Mouse (Mus musculus) kidney, embryonic 16.5 days (tissue): Measurements from ENCODE around the gene Cldn10. TPM values are rescaled to one million over a fixed set of nuclear protein-coding genes. Genes with fewer than 3 reads are reported as not detected.

ENCODE experiments used
- ATAC-seq: fragments of 200-750 bp; cut with Nextera tagmentation; 2 replicates; pipeline ENCODE4 v1.8.0; 2017; ENCODE audit warnings: moderate TSS enrichment; ENCODE audit not compliant: low FRiP score, low TSS enrichment
- H3K27ac ChIP-seq: fragments of 300-500 bp; sonication (generic); 2 replicates; pipeline ENCODE4 v1.5.1; 2014; ENCODE audit warnings: low read length
- H3K27me3 ChIP-seq: fragments of 300-500 bp; sonication (generic); 2 replicates; pipeline ENCODE4 v1.6.1; 2014; ENCODE audit warnings: low read length, control low read depth, mixed read lengths; ENCODE audit not compliant: insufficient read depth
- H3K36me3 ChIP-seq: fragments of 300-500 bp; sonication (generic); 2 replicates; pipeline ENCODE4 v1.6.1; 2014; ENCODE audit warnings: low read length, control low read depth, mixed read lengths; ENCODE audit not compliant: insufficient read depth
- H3K4me1 ChIP-seq: fragments of 300-500 bp; sonication (generic); 2 replicates; pipeline ENCODE4 v1.6.1; 2014; ENCODE audit warnings: low read length, control low read depth, mixed read lengths; ENCODE audit not compliant: insufficient read depth
- H3K4me2 ChIP-seq: fragments of 300-500 bp; sonication (generic); replicated peaks from 2 replicates; pipeline ENCODE4 v1.6.1; 2014; ENCODE audit warnings: low read depth, low read length
- H3K4me3 ChIP-seq: fragments of 300-500 bp; sonication (generic); 2 replicates; pipeline ENCODE4 v1.5.1; 2014; ENCODE audit warnings: mild to moderate bottlenecking, low read length
- H3K9ac ChIP-seq: fragments of 300-500 bp; sonication (generic); replicated peaks from 2 replicates; pipeline ENCODE4 v1.6.1; 2014; ENCODE audit warnings: low read length
- H3K9me3 ChIP-seq: fragments of 300-500 bp; sonication (generic); 2 replicates; pipeline ENCODE4 v1.6.1; 2016; ENCODE audit warnings: low read length, control low read depth
- WGBS: fragments of 180-500 bp; shearing (Covaris S2); extraction: QIAGEN DNeasy Blood & Tissue Kit; methylation state at CpG from one replicate; pipeline ENCODE4 v1.1.7; 2014; 5-methylcytosine and 5-hydroxymethylcytosine counted together
- polyA plus RNA-seq: library from polyadenylated mRNA; unstranded; fragments of >200 nt; fragmentation: Nextera tagmentation; extraction: Ambion mirVana; gene quantifications from 2 replicates; pipeline ENCODE4 v1.2.1, GENCODE M21; 2015

The Cldn10 gene
- polyA plus RNA-seq, 1 experiment from 2014 or later = 49.3 TPM

DNA sequence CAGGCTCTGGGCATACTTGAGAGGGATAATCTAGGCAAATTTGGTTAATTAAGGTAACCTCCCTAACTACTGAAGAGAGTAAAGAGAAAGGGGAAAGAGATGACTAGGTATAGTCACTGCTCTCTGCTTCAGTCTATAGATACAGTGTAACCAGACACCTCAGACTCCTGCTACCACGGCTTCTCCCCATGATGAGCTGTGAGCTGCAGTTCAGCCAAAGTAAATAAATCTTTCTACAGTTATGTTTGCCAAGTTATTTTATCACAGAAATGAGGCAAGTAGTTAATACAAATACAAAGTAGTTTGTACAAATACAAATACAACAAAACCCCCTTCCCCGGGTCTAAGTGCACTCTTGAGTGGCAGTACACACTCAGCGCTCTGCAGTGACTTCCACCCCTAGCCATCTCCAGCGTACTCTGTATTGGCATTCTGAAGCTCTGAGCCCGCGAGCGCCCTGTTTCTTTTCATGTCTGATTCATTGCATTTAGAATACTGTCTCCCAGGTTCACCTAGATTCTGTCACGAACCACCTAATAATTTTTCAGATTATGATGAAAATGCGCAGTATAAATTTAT is 23.7 kb upstream of the Cldn10 start:
- no peak for ATAC-seq
- no peak overlapping the region for H3K9ac ChIP-seq
- WGBS = 65% methylated on average over 9 of the region's 9 CpGs
- H3K4me3 ChIP-seq = no peak overlapping the region
- H3K4me2 ChIP-seq = no peak overlapping the region
- no peaks in the 10 kb centered on the region for H3K27me3 ChIP-seq
- no peaks in the 10 kb centered on the region for H3K9me3 ChIP-seq
- H3K4me1 ChIP-seq = no peaks in the 10 kb centered on the region
- no peak overlapping the region for H3K27ac ChIP-seq
- H3K36me3 ChIP-seq = no peaks in the 10 kb centered on the region

DNA sequence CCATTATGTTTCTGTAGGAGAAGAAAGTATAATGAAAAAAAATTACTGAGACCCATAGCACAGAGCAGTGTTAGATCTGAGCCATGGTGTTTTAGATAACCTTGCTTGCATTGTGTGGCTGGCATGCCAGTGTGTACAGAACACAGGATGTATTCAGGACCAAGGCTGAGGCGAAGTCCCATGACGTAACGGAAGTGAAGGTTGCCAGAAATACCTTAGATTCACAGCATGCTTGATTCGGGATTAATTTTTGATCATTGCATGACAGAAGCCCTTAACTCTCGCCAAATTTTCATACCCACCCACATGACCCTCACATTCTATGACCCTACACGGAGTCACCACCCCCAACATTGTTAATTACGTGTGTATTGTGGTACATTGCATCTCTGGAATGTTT is 22.4 kb upstream of the Cldn10 start:
- no peak for ATAC-seq
- H3K27ac ChIP-seq = no peak overlapping the region
- H3K9ac ChIP-seq = no peak overlapping the region
- H3K4me1 ChIP-seq = no peaks in the 10 kb centered on the region
- WGBS = 68% methylated on average over 7 of the region's 7 CpGs
- H3K4me2 ChIP-seq = no peak overlapping the region
- no peak overlapping the region for H3K4me3 ChIP-seq
- no peaks in the 10 kb centered on the region for H3K9me3 ChIP-seq
- H3K36me3 ChIP-seq = no peaks in the 10 kb centered on the region
- H3K27me3 ChIP-seq = no peaks in the 10 kb centered on the region

DNA sequence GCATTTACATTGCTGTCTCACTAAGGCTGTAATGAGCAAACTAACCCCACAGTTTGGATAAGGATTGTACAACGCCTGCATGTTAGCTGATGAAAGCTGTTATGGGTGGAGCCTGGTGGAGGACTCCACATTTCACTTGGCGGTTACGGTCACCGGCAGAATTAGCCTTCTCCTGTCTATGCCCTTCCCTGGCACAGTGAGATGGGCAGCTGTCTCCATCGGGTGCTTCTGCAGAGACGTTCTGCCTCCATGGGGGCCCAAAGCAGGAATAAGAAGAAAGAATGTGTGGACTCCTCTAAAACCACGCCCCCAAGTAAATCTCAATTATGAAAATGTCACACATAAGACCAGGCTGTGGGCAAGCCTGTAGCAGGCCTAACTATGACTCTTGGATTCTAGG is 21.8 kb upstream of the Cldn10 start:
- Histone ChIP-seq H3K4me1 (no peaks in the 10 kb centered on the region), H3K9ac (no peak overlapping the region), H3K27me3 (no peaks in the 10 kb centered on the region), H3K36me3 (no peaks in the 10 kb centered on the region), H3K27ac (no peak overlapping the region), H3K9me3 (no peaks in the 10 kb centered on the region), H3K4me2 (no peak overlapping the region), H3K4me3 (no peak overlapping the region)
- ATAC-seq = no peak
- 73% methylated on average over 7 of the region's 7 CpGs for WGBS

DNA sequence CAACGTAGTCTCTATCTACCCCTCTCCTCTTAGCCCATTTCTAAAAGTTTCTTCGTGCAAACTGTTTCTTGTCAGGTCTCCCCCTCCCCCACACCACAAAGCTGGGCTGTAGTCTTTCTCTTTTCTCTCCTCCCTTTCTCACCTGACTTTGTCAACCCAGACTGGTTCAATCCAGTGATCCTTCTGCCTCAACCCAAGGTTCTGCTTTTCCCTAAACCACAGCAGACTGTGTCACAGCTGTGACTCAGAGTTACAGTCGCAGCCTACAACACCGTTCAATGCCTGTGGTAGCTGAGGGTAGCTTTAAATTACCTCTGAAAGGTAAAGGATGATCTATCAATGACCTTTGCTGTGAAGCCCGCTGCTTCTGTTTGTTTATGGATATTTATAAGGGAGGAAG is 21.3 kb upstream of the Cldn10 start:
- no peaks in the 10 kb centered on the region for H3K27me3 ChIP-seq
- 63% methylated on average over 5 of the region's 5 CpGs for WGBS
- no peak overlapping the region for H3K27ac ChIP-seq
- ATAC-seq = no peak
- no peak overlapping the region for H3K4me3 ChIP-seq
- no peak overlapping the region for H3K4me2 ChIP-seq
- H3K9ac ChIP-seq = no peak overlapping the region
- no peaks in the 10 kb centered on the region for H3K36me3 ChIP-seq
- H3K4me1 ChIP-seq = no peaks in the 10 kb centered on the region
- no peaks in the 10 kb centered on the region for H3K9me3 ChIP-seq

DNA sequence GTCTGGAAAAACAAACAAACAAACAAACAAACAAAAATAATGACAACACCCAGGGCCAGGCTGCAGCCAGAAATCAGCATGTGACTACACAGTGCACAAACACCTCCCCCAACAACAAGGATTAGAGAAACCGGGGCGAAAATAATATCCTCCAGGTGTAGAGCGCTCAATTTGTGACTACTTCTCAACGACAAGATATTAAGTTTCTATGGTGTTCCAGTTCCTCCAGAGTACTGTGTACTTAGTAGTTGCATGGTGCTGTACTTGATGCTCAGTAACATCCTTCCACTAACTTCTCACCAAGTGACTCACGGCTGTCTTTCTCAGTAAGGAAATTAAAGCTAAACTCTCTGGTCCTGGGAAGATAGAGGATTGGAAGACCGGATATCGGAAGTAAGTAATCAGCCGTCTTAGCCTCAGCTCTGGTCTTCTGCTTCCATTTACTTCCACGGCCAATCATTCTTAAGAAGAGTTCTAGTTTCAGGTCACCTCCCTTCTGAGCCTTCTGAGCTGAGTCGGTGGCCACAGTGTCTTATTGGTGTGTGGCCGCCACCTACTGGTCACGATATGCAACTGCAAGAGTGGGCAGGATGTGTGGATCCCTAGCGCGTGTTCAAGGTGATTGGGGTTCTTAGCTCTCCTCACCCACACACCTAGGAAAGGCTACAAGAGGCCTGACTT is 19.9 kb upstream of the Cldn10 start:
- Histone ChIP-seq H3K4me3 (no peak overlapping the region), H3K27me3 (no peaks in the 10 kb centered on the region), H3K9ac (no peak overlapping the region), H3K9me3 (0 out of 2 replicates have a peak, but pooled peaks cover 2% of the 10 kb centered on the region), H3K4me2 (peak overlapping the region; percentile 29), H3K36me3 (no peaks in the 10 kb centered on the region), H3K27ac (no peak overlapping the region), H3K4me1 (no peaks in the 10 kb centered on the region)
- ATAC-seq = peak; percentile 93
- WGBS = 33% methylated on average over 14 of the region's 14 CpGs

DNA sequence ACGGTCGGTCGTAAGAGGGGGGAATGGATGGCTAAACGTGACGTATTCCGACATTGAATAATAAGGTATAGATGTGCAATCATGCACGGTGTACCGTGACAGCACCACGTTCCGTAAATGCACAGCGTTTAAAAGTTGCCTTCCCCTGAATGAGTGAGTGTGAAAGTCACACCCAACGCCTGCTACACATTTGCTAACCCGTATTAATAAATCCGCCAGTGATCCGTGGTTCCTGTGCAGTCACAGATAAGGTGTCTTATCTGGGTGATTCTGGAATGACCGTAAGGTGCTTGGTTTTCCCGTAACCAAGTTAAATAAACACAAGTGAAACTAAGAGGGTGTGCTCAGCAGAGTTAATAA is 19.4 kb upstream of the Cldn10 start:
- Histone ChIP-seq H3K4me2 (peak overlapping the region; percentile 29), H3K9me3 (0 out of 2 replicates have a peak, but pooled peaks cover 2% of the 10 kb centered on the region), H3K36me3 (no peaks in the 10 kb centered on the region), H3K27me3 (no peaks in the 10 kb centered on the region), H3K4me3 (no peak overlapping the region), H3K27ac (no peak overlapping the region), H3K4me1 (no peaks in the 10 kb centered on the region), H3K9ac (no peak overlapping the region)
- 44% methylated on average over 17 of the region's 17 CpGs for WGBS
- peak; percentile 58 for ATAC-seq

DNA sequence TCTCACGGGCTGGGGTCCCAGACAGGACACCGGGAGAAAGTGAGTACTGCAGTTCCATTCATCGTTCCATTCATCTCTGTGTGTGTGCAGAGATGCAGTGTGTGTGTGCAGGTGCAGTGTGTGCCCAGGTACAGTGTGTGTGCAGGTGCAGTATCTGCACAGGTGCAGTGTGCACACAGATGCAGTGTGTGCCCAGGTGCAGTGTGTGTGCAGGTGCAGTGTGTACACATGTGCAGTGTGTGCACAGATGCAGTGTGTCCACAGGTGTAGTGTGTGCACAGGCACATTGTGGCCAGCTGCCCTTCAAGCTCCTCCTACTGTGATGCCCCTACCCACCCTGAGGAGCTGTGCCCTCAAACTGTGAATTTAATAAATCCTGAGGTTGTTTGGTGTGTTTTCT is 14.0 kb upstream of the Cldn10 start:
- WGBS = 89% methylated on average over 3 of the region's 3 CpGs
- ATAC-seq = no peak
- Histone ChIP-seq H3K27me3 (no peaks in the 10 kb centered on the region), H3K9ac (no peak overlapping the region), H3K36me3 (no peaks in the 10 kb centered on the region), H3K9me3 (0 out of 2 replicates have a peak, but pooled peaks cover 2% of the 10 kb centered on the region), H3K4me1 (no peaks in the 10 kb centered on the region), H3K4me3 (no peak overlapping the region), H3K4me2 (no peak overlapping the region), H3K27ac (no peak overlapping the region)

DNA sequence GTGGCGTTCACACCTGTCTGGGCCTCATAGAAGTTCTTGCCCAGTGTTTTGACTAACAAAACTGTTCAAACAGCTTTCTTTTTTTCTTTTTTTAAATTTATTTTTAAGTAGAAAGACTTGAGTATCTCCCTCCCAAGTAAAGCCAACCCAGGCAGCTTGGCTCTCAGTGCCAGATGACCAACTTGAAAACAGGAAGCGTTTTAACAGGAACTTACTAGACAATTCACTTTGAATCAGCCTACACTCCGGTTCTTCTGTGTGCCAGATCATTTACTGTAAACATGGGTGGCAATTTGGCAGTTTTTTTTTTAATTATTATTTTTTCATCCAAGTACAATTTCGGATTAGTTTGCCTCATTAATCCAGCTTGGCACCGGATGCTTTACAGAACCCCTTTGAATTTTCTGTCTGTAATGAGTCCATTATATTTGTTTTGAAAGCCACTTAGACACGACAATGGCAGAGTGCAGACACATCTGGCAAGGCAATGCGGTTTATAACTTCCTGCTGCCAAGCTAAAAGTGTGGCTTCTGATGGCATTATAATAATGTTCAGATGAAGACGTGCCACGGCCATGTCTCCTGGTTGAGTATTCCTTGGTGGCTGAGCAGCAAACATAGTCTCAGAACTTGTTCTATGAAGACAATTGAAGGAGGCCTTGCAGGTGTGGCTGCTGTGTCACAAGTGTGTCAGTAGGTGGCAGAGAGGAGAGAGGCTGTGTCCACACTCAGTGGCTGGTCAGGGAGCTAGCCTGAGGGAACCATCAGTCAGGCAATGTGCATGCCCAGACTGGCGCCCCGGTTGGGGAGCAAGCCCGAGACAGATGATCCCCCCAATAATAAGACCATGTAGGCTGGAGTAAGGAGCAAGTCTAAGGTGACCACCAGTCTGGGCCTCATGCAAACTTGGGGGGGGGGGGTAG is 12.9 kb upstream of the Cldn10 start:
- Histone ChIP-seq H3K27me3 (no peaks in the 10 kb centered on the region), H3K9ac (no peak overlapping the region), H3K36me3 (no peaks in the 10 kb centered on the region), H3K4me1 (no peaks in the 10 kb centered on the region), H3K4me2 (no peak overlapping the region), H3K27ac (no peak overlapping the region), H3K9me3 (0 out of 2 replicates have a peak, but pooled peaks cover 2% of the 10 kb centered on the region), H3K4me3 (no peak overlapping the region)
- WGBS = 83% methylated on average over 12 of the region's 12 CpGs
- ATAC-seq = 0 out of 2 replicates have a peak, but pooled peaks have one; percentile 39

DNA sequence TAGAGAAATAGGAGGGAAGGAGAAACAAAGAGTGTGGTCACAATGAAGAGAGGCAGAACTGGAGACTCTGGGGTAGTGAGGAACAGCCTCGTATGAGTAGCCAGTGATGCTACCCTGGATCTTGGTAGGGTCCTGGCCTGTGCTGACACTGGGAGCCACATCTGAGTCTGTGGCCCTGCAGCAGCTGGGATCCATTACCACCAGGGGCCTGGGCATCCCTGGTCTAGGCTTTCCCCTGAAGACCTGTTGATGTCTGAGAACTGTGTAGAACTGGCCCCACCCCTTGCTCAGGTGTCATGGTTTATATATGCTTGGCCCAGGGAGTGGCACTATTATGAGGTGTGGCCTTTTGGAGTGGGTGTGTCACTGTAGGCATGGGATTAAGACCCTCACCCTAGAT is 12.2 kb upstream of the Cldn10 start:
- Histone ChIP-seq H3K36me3 (no peaks in the 10 kb centered on the region), H3K9ac (no peak overlapping the region), H3K4me1 (no peaks in the 10 kb centered on the region), H3K9me3 (0 out of 2 replicates have a peak, but pooled peaks cover 2% of the 10 kb centered on the region), H3K27ac (no peak overlapping the region), H3K4me2 (no peak overlapping the region), H3K27me3 (no peaks in the 10 kb centered on the region), H3K4me3 (no peak overlapping the region)
- 84% methylated on average over 1 of the region's 1 CpGs for WGBS
- no peak for ATAC-seq
